Mouse (Mus musculus) limb, embryonic 15.5 days (tissue): ENCODE measurements at regions not wholly inside any gene's neighbourhood (a gene's known extent, or its start where the extent isn't known, plus 50 kb on each side); places are given as distances from the start of the nearest gene placed in this dataset.

Experiments
- ATAC-seq: fragments of 200-750 bp; cut with Nextera tagmentation; 2 replicates; pipeline ENCODE4 v1.8.0; 2017; ENCODE audit warnings: low read depth, moderate TSS enrichment; ENCODE audit not compliant: insufficient number of reproducible peaks, low FRiP score, low TSS enrichment
- H3K27ac ChIP-seq: fragments of 300-500 bp; sonication (generic); 2 replicates; pipeline ENCODE4 v1.5.1; 2015; ENCODE audit warnings: moderate library complexity, mild to moderate bottlenecking, inconsistent platforms
- H3K27me3 ChIP-seq: fragments of 300-500 bp; sonication (generic); 2 replicates; pipeline ENCODE4 v1.6.1; 2015; ENCODE audit warnings: inconsistent platforms
- H3K36me3 ChIP-seq: fragments of 300-500 bp; sonication (generic); 2 replicates; pipeline ENCODE4 v1.6.1; 2015; ENCODE audit warnings: inconsistent platforms
- H3K4me1 ChIP-seq: fragments of 300-500 bp; sonication (generic); 2 replicates; pipeline ENCODE4 v1.6.1; 2015; ENCODE audit warnings: inconsistent platforms
- H3K4me2 ChIP-seq: fragments of 300-500 bp; sonication (generic); 2 replicates; pipeline ENCODE4 v1.6.1; 2015; ENCODE audit warnings: mild to moderate bottlenecking, inconsistent platforms
- H3K4me3 ChIP-seq: fragments of 300-500 bp; sonication (generic); 2 replicates; pipeline ENCODE4 v1.5.1; 2015; ENCODE audit warnings: mild to moderate bottlenecking, inconsistent platforms
- H3K9ac ChIP-seq: fragments of 300-500 bp; sonication (generic); 2 replicates; pipeline ENCODE4 v1.6.1; 2015; ENCODE audit warnings: inconsistent platforms
- H3K9me3 ChIP-seq: fragments of 300-500 bp; sonication (generic); 2 replicates; pipeline ENCODE4 v1.6.1; 2016; ENCODE audit warnings: inconsistent platforms
- WGBS: fragments of 180-500 bp; shearing (Covaris S2); methylation state at CpG from one replicate; pipeline ENCODE4 v1.1.7; 2015; 5-methylcytosine and 5-hydroxymethylcytosine counted together

DNA sequence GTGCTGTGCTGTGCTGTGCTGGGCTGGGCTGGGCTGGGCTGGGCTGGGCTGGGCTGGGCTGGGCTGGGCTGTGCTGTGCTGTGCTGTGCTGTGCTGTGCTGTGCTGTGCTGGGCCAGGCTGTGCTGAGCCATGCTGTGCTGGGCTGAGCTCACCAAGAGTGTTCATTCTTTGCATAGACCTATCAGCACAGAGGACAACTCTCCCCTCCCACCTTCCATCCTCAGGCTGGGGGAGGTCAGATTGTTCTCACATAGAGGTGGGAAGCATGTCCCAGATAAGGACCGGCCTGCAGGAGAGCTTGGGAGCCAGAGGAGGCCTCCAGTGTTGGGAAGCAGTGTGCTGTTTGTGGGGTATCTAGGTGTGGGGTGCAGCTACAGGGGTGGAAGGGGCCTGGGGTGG lies 188.0 kb downstream of the Matn1 start:
- WGBS: 18% methylated on average over 1 of the region's 1 CpGs
- Histone ChIP-seq H3K36me3 (no peaks in the 10 kb centered on the region), H3K9ac (no peak overlapping the region), H3K9me3 (no peaks in the 10 kb centered on the region), H3K27me3 (no peaks in the 10 kb centered on the region), H3K4me2 (no peak overlapping the region), H3K27ac (no peak overlapping the region), H3K4me1 (no peaks in the 10 kb centered on the region), H3K4me3 (no peak overlapping the region)
- ATAC-seq: no peak

DNA sequence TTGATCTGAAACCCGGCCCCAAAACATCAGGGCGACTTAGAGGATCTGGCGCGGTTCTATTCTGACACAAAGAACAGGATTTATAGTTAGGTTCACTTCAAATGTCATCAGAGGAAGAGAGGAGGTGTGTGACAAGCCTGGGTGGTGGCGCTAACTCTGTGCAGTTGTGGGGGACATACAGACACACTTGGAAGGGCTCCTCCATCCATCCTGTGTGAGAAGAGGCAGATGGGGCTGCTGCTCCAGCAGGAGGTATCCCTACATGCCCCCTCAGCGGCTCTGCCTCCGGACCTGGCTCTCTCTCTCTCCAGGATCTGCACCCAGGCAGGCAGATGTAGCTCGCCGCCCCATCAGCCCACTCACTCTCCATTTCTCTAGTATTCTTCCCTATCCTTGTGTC lies 188.6 kb downstream of the Matn1 start:
- WGBS: 63% methylated on average over 9 of the region's 9 CpGs
- Histone ChIP-seq H3K4me1 (no peaks in the 10 kb centered on the region), H3K36me3 (no peaks in the 10 kb centered on the region), H3K4me2 (no peak overlapping the region), H3K27me3 (no peaks in the 10 kb centered on the region), H3K9ac (no peak overlapping the region), H3K27ac (no peak overlapping the region), H3K9me3 (no peaks in the 10 kb centered on the region), H3K4me3 (no peak overlapping the region)
- no peak for ATAC-seq

DNA sequence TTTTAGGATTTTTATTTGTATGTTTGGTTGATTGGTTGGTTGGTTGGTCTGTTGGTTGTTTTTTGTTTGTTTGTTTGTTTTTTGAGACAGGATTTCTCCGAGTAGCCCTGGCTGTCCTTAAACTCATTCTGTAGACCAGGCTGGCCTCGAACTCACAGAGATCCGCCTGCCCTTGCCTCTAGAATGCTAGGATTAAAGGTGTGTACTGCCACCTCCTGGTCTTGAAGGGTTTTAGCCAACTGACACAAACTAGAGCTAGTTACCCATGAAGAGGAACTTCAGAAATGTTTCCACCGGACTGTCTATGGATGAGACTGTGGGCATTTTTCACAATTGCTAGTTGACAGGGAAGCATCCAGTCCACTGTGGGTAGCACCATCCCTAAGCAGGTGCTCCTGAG lies 191.7 kb downstream of the Matn1 start:
- Histone ChIP-seq H3K36me3 (no peaks in the 10 kb centered on the region), H3K4me1 (no peaks in the 10 kb centered on the region), H3K4me2 (no peak overlapping the region), H3K27me3 (no peaks in the 10 kb centered on the region), H3K9ac (no peak overlapping the region), H3K9me3 (no peaks in the 10 kb centered on the region), H3K4me3 (no peak overlapping the region), H3K27ac (no peak overlapping the region)
- WGBS: 83% methylated on average over 4 of the region's 4 CpGs
- no peak for ATAC-seq

DNA sequence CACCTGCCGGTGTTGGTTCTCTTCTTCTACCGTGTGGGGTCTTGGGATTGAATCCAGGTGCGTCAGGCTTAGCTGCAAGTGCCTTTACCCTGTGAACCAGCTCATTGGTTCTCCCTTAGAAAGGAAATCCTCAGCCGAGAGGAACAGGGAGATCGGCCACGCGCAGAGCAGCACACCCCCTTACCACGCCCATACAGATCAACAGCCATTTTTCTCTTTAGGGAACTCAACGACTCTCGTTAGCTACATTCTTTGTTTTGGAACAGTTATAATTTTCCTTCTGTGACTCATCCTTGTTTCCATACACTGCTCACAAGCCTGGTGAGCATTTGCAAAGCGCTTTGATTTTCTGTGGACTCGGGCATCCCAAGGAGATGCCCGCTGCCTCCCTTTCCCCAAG lies 194.7 kb downstream of the Matn1 start:
- ATAC-seq: no peak
- H3K27ac ChIP-seq: no peak overlapping the region
- 65% methylated on average over 13 of the region's 13 CpGs for WGBS
- H3K4me1 ChIP-seq: no peaks in the 10 kb centered on the region
- H3K27me3 ChIP-seq: no peaks in the 10 kb centered on the region
- no peak overlapping the region for H3K9ac ChIP-seq
- H3K4me2 ChIP-seq: no peak overlapping the region
- H3K36me3 ChIP-seq: no peaks in the 10 kb centered on the region
- no peak overlapping the region for H3K4me3 ChIP-seq
- no peaks in the 10 kb centered on the region for H3K9me3 ChIP-seq

DNA sequence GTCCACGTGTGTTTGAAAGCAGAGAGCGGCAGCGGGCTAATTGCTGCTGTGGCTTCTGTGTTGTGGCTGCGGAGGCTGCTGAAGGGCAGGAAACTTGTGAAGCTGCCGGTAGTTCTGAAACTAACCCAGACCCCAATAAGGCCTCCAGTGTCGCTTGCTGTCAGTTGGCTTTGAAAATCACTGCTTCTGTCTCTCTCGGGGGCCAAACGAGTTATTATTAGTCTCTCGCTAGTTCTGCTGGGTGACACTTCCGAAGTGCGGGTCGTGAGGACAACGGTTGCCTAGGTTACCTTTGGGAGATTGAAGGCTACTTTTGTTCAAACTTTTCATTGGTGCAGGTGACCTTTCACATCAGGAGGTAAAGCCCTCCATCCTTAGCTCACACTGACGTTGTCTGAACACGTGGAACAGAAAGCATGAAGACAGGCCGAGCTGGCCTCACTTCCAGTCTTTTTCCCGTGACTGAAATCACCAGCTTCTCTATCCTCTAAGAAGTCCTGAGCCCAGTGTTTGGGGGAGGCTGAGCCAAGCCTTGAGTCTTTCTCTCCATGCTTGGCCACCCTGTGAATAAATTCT lies 197.8 kb downstream of the Matn1 start:
- no peak overlapping the region for H3K9ac ChIP-seq
- ATAC-seq: no peak
- H3K4me3 ChIP-seq: no peak overlapping the region
- H3K4me1 ChIP-seq: no peaks in the 10 kb centered on the region
- H3K36me3 ChIP-seq: no peaks in the 10 kb centered on the region
- no peak overlapping the region for H3K4me2 ChIP-seq
- WGBS: 72% methylated on average over 17 of the region's 17 CpGs
- H3K9me3 ChIP-seq: no peaks in the 10 kb centered on the region
- no peaks in the 10 kb centered on the region for H3K27me3 ChIP-seq
- no peak overlapping the region for H3K27ac ChIP-seq

DNA sequence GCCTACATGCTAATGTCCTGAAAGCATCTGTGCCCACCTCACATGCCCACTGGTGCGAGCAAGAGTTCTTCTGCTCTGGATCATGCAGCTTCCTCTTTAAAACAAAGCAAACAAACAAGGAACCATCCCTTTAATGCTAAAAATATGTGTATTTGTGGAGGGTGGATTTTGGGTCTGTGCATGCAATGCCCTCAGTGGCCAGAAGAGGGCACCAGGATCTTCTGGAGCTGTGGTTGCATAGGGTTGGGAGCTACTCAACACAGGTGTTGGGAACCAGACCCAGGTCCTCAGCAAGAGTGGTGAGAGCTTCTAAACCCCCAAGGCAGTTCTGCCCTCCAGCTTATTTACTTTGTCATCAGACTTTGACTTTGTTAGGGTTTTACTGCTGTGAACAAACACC lies 201.3 kb downstream of the Matn1 start:
- no peak overlapping the region for H3K4me3 ChIP-seq
- H3K4me2 ChIP-seq: no peak overlapping the region
- no peaks in the 10 kb centered on the region for H3K9me3 ChIP-seq
- no peaks in the 10 kb centered on the region for H3K36me3 ChIP-seq
- H3K9ac ChIP-seq: no peak overlapping the region
- H3K4me1 ChIP-seq: no peaks in the 10 kb centered on the region
- H3K27me3 ChIP-seq: no peaks in the 10 kb centered on the region
- H3K27ac ChIP-seq: no peak overlapping the region
- ATAC-seq: no peak
- 75% methylated on average over 1 of the region's 1 CpGs for WGBS

DNA sequence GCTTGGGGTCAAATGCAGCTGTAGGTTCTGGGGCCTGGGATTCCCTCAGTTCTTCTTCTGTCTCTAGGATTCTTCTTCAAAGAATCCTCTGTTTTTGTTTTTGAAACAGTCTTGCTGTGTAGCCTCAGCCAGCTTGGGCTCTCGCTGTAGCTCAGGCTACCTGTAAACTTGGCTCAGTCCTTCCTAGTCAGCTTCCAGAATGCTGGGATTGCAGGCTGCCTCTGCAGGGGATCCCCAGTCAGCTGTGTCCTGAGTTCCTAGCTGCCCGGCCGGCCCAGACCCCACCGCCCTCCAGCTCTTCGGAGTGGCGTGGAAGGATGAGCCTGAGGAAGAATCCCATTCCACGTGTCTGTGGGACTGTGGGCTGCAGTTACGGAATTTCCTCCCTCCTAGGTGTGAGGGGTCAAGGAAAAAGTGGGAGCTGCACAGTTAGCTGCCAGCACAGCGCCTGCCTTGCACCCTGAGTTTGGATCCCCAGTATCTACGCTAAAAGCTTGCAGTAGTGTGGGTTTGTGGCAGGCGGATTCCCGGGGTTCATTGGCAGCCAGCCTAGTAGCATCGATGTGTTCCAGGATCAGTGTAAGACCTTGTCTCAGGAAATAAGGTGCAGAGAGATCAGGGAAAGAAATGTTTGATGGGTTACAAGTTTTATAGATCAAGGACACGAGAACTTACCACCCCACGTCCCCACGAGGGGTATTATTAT lies 204.0 kb downstream of the Matn1 start:
- H3K36me3 ChIP-seq: no peaks in the 10 kb centered on the region
- no peak overlapping the region for H3K27ac ChIP-seq
- ATAC-seq: no peak
- no peak overlapping the region for H3K4me2 ChIP-seq
- no peak overlapping the region for H3K9ac ChIP-seq
- no peak overlapping the region for H3K4me3 ChIP-seq
- no peaks in the 10 kb centered on the region for H3K9me3 ChIP-seq
- WGBS: 65% methylated on average over 16 of the region's 16 CpGs
- H3K4me1 ChIP-seq: no peaks in the 10 kb centered on the region
- no peaks in the 10 kb centered on the region for H3K27me3 ChIP-seq

DNA sequence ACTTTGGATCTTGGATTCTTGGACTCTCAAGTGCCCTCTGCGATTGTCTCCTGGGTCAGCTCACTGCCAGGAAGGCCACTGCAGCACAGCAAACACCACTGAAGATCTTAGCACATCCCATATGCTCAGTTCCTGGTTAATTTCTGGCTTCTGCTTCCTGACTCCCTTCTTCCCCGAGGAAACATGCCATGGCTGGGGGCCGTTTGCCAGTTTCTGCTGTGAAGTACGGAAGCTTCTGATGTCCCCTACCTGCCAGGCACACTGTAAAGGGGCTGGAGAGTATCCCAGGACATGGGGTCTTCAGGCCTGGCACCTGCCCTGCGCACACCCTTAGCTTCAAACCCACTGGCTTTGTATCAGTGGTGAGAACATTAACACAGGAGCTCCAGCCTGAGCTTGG lies 205.3 kb downstream of the Matn1 start:
- no peak overlapping the region for H3K27ac ChIP-seq
- H3K4me1 ChIP-seq: no peaks in the 10 kb centered on the region
- no peak overlapping the region for H3K9ac ChIP-seq
- no peaks in the 10 kb centered on the region for H3K9me3 ChIP-seq
- no peaks in the 10 kb centered on the region for H3K36me3 ChIP-seq
- no peak overlapping the region for H3K4me2 ChIP-seq
- no peaks in the 10 kb centered on the region for H3K27me3 ChIP-seq
- ATAC-seq: no peak
- no peak overlapping the region for H3K4me3 ChIP-seq
- 70% methylated on average over 5 of the region's 5 CpGs for WGBS

DNA sequence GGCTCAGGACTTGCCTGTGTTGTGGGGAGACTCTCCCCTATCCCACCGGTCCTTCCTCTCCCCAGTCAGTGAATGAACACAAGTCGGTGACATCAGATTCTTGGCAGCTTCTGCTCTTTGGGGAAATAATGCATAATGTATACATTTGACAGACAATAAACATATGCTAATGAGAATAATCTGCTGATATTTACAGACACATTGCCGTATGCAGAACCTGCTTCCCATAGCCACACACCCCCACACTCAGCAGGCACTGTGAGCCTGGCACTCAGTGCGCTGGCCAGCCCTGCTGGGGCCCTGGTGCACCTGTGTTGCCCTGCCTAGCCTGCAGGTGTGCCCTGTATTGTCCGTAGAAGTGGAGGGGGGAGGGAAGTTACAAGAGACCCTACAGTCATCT lies 215.5 kb downstream of the Matn1 start:
- H3K4me1 ChIP-seq: peaks cover 16% of the 10 kb centered on the region; the same call in 1 of the 2 replicates
- H3K4me2 ChIP-seq: no peak overlapping the region
- H3K9ac ChIP-seq: no peak overlapping the region
- H3K27me3 ChIP-seq: peaks cover 3% of the 10 kb centered on the region; the same call in 1 of the 2 replicates
- ATAC-seq: no peak
- WGBS: 44% methylated on average over 5 of the region's 5 CpGs
- no peak overlapping the region for H3K27ac ChIP-seq
- no peaks in the 10 kb centered on the region for H3K36me3 ChIP-seq
- H3K4me3 ChIP-seq: no peak overlapping the region
- no peaks in the 10 kb centered on the region for H3K9me3 ChIP-seq

DNA sequence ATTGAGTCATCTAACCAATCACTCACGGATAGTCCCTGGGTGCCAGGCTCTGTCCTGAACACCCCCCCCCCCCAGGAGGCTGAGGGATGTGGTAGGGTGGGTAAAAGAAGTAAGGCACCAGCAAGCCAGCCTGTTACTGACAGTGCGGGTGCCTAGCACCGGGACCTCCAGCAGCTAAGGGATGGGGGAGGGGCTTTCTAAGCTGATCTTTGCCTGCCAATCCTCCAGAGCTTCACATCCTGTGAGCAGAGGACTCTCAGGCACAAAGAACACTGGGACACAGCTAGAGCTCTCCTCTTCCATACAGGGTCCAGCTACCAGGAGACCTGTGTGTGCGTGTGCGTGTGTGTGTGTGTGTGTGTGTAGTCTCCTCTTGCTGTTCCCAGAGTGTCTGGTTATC lies 215.9 kb downstream of the Matn1 start:
- H3K4me3 ChIP-seq: no peak overlapping the region
- WGBS: 47% methylated on average over 5 of the region's 5 CpGs
- H3K27me3 ChIP-seq: peaks cover 3% of the 10 kb centered on the region; the same call in 1 of the 2 replicates
- H3K9me3 ChIP-seq: no peaks in the 10 kb centered on the region
- no peak overlapping the region for H3K4me2 ChIP-seq
- peaks cover 16% of the 10 kb centered on the region; the same call in 1 of the 2 replicates for H3K4me1 ChIP-seq
- H3K27ac ChIP-seq: no peak overlapping the region
- no peak overlapping the region for H3K9ac ChIP-seq
- ATAC-seq: no peak
- H3K36me3 ChIP-seq: no peaks in the 10 kb centered on the region

DNA sequence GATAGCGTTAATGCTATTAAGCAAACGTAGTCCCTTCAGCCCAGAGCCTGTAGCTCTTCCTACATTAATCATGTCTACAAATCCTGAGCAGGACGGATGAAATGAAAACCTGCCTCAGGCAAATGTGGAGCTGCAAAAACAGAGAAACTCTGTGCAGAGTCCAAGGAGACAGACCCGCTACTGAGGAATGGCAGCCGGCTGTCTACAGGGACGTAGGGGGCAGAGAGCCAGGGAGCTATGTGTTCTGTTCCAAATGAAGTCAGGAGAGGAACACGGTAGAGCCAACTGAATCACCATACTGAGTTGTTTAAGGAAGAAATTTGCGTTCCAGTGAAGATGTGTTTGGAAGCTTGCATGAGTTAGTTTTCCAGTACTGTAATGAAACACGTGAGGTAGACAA lies 217.3 kb downstream of the Matn1 start:
- ATAC-seq: no peak
- Histone ChIP-seq H3K27ac (no peak overlapping the region), H3K36me3 (no peaks in the 10 kb centered on the region), H3K4me2 (no peak overlapping the region), H3K9me3 (no peaks in the 10 kb centered on the region), H3K9ac (no peak overlapping the region), H3K4me1 (peaks cover 16% of the 10 kb centered on the region; the same call in 1 of the 2 replicates), H3K4me3 (no peak overlapping the region), H3K27me3 (peaks cover 3% of the 10 kb centered on the region; the same call in 1 of the 2 replicates)
- 30% methylated on average over 9 of the region's 9 CpGs for WGBS

DNA sequence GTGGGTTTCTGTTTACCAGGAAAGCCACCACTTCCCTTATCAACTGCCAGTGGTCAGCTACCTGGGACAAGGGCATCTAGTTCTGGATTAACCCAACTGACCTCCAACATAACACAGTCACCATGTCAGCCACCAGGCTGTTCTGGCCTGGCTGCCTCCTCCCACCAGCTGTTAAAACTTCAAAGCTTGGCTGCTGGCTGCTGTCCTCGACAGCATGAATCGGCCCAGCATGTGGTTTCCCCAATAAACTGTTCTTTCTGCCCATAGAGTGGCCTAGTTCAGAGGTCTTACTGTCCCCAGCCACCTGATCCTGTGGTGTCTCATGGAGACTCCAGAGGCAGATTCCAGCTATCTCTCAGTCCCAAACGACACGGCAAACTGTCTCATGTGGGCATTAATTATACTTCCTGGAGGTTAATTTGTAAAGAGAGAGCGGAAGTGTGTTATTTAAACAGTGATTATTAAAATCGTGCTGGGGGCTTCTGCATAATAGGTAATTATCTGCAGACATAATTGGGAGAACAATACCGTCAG lies 219.7 kb downstream of the Matn1 start:
- Histone ChIP-seq H3K36me3 (no peaks in the 10 kb centered on the region), H3K27me3 (no peaks in the 10 kb centered on the region), H3K27ac (no peak overlapping the region), H3K4me3 (no peak overlapping the region), H3K4me2 (no peak overlapping the region), H3K9ac (no peak overlapping the region), H3K4me1 (peaks cover 18% of the 10 kb centered on the region; the same call in 1 of the 2 replicates), H3K9me3 (no peaks in the 10 kb centered on the region)
- ATAC-seq: no peak
- WGBS: 25% methylated on average over 7 of the region's 7 CpGs
